Mouse (Mus musculus): ENCODE results near the gene Ubc.
A peak's percentile ranks its signal among the peaks of the same experiment; 100 is the strongest.
"Not testable (repeated sequence)": the region's sequence is repeated elsewhere in the genome, so short reads cannot be mapped to it uniquely, and the experiment has no call there.

Gene Ubc

DNA sequence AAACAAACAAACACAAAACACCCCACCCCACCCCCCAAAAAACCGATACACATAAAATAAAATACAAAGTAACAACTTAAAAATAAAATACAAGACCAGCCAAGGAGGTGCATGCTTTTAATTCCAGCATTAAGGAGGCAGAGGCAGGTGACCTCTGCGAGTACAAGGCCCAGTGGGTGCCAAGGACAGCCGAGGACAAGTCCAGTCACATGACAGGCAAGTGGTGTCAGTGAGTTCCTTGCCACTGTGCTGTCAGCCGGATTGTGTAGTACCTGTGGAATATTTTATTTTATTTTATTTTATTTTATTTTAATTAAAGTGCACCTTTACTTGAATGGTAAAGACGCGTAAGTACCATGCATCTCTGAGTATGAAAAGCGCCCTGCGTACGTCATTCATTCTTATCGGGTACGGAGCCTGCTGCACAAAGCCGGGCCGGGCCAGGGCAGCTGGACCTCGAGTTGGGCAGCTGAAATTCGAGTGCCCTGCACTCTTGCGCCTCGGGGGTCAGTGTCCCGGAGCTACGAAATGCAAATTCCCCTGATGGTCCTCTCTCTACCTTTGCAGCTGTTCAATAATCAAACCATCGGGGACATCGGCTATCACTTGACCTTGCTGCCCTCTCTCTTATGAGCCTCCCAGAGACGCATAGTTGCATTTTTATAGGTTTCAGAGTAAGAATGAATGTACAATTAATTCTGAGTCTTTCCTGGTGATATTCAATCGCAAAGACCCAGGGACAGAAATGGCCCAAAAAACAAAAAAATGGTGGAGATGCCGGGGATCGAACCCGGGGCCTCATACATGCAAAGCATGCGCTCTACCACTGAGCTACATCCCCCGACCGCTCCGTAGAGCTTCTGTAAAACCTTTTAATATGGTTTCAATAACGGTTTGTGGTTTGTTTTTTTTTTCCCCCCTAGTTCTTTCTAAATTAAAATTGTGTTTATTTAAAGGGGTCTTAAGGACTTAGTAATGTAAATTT lies 13.8 kb upstream of the Ubc start:
- DNase-seq, result no peak

DNA sequence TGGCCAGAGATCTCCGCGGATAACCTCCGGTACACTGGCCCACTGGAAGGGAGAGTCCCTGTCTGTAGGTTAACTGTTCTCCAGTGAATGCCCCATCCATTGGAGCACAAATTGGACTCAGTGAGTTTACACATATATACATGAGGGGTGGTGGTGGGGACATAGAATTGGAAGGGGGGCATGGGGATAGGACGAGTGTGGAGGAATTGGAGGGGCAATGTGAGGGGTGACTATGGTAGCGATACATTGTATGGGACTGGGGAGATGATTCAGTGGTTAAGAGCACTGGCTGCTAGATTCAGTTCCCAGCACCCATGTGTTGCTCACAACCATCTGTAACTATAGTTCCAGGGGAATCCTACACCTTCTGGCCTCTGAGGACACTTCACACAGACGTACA lies 13.0 kb upstream of the Ubc start:
- DNase-seq, result no peak

DNA sequence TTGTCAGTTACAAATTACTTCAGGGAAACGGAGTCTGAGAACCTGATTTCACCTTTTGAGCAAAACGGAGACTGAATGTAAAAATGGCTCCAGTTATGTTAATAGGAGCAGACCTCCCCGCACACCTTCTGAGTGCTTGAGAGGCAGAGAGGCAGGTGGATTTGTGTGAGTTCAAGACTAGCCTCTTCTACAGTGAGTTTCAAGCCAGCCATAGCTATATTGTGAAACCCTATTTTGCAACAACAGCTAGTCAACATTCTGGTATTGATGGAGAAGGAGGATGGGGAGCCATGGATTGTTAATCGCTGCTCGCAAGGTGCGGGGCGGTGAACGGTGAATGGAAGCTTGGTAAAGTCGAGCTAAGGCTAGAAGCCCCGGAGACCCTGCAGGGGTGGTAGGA lies 12.5 kb upstream of the Ubc start:
- DNase-seq, result no peak

DNA sequence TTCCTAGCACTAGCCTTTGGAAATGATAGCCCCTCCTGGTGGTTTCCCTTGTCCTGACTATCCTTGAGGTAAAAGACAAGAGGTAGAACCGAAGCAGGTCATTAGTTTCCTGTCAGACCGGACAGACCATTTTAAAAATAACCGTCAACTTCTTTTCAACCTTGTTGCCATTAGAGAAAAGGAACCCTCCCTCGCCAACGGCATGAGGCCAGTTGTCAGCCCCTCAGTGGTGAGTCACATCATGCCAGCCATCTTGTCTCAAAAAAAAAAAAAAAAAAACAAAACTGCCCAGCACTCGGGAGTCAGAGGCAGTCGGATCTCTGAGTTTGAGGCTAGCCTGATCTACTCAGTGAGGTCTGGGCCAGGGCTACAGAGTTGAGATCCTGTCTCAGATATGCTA lies 10.9 kb upstream of the Ubc start:
- DNase-seq, result no peak

DNA sequence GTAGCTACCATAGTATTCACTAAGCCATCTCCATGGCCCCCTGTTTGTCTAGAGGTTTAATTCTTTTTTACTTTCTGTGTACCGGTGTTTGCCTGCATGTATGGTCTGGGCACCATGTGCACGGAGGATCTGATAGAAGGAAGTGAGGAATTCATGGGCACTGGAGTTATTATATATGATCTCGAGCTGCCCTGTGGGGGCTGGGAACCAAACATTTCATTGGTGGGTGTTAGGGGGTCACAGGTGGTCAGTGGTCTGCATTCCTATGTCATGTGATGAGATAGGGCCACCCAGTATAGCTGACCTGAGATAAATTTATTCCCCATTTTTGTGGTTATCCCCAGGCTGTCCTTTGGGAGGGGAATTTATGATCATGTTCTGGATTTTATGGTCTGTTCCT lies 5.0 kb upstream of the Ubc start:
- DNase-seq, result no peak

DNA sequence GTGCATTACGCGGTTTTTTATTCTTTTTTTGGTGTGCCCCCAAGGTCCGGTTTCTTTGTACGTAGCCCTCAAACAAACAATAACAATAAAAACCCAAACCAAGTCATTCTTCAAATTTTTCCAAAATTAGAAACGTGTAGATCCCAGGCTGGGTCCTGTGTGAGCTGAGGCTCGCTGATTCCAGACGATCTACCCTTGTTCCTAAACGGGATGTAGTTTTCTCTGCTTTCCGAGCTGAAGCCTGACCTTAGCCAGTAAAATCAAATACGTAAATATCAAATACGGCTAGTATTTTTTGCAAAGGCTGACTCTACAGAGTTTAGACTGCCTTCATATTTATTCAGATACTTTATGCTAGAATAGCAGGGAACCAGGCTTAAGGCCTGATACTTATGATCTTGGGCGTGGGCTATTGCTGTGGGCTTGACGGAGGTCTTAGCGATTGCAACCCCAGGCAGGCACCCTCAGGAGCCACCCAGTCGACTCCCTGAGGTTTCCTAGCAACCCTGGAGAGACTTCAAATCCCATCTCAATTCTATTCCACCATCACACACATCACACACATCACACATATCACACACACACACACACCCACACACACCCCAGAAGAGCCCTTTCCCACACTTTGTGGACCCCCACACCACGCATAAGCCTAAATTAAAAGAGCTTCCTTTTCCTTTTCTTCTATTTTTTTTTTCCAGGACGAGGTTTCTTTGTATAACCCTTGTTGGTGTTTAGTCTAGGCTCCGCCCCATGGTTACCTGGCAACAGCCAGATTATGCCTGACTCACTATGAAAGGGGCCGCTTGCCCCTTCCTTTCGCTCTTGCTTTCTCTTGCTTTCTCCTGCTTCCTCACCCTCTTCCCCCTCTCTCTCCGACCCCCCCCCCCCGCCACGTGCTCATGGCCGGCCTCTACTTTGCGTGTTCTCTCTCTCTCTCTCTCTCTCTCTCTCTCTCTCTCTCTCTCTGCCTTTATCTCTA lies 3.9 kb upstream of the Ubc start:
- peak; percentile 82 for DNase-seq

DNA sequence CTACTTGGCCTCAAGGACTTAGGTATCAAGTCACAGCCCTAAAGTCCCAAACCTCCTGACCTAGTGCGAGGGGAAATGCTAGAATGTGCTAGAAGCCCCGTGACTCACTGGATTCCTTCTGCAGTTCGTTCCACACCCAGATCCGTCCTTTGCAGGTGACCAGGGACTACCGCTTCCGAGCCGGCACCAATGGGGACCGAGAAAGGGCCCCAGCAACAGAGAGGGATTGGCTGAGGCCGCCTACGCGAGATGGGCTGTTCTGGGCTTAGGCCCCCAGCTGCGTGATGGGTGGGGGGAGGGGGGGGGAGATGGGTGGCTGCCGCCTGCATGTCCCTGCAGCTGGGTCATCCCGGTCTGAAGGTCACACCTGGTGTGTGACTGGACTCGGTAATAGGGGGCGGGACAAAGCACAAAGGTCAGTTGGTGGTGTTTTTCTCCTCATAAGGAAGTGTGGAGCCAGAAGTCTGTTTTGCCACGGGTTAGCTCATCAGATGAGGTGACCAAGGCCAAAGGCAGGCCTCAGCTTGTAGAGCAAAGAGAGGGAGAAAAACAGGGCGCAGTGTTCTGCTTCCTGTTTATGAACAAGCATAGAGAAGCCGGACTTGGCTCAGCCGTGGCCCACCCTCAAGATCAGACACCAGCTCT lies 3.1 kb upstream of the Ubc start:
- peak; percentile 98 for DNase-seq

DNA sequence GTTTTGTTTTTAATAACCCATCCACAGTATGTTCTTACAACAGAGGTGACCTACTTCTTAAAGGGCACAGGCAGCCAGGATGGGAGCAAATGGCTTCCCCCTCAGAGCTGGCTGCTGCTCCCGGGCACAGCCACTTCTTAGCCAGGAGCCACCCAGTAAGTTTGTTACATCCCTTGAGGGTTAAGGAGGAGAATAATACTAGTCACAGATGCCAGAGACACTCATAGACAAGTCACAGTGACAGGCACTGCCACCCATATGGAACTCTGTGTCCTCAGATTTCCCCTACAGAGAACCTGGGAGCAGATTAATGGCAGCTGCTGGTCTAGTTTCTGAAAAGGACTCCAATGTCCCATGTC lies 2.6 kb upstream of the Ubc start:
- no peak for DNase-seq

DNA sequence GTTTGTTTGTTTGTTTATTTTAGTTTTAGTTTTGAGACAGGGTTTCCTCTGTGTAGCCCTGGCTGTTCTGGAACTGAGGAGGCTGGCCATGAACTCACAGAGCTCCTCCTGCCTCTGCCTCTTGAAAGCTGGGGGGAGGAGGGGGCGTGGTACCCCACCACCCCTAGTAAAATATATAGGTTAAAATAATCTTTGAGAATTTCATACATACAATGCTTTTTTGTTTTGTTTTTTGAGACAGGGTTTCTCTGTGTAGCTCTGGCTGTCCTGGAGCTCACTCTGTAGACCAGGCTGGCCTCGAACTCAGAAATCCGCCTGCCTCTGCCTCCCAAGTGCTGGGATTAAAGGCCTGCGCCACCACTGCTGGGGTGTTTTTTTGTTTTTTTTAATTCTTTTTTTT lies 2.2 kb upstream of the Ubc start:
- not testable (repeated sequence) for DNase-seq

DNA sequence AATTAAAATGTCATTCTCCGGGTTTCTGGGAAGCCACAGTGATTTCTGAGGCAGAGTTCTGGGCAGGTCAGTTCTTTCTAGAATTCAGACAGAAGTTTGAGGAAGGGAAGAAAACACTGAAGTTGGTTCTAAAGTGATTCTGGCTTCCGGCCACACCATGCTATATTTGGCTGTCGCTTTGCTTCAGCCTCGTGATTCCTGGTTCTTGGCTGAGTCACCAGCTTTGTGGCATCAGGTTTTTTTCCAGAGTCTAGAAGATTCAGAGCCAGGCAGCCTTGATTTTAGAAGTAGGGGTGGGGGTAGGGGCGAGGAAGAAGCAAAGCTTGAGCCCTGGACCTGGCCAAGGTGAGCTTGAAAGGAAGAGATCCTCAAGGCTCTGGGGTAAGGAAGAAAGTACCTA lies 1.6 kb upstream of the Ubc start:
- DNase-seq, result peak; percentile 91

DNA sequence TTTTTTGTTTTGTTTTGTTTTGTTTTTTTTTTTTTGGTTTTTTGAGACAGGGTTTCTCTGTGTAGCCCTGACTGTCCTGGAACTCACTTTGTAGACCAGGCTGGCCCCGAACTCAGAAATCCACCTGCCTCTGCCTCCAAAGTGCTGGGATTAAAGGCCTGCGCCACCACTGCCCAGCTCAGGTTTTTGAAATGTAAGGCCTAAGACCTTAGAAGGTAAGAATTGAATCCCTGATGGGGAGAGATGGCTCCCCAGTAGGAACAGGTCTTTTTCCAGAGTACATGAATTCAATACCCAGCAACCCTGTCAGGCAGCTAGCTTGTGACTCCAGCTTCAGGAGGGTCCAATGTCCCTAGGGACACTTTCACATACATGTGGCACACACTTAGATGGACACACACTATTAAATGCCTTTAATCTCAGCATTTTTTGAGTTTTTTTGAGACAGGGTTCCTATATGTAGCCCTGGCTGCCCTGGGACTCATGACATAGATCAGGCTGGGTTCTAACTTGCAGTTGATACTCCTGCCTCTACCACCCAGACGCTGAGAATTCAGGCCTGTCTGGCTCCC lies 990 bp upstream of the Ubc start:
- DNase-seq, result no peak

DNA sequence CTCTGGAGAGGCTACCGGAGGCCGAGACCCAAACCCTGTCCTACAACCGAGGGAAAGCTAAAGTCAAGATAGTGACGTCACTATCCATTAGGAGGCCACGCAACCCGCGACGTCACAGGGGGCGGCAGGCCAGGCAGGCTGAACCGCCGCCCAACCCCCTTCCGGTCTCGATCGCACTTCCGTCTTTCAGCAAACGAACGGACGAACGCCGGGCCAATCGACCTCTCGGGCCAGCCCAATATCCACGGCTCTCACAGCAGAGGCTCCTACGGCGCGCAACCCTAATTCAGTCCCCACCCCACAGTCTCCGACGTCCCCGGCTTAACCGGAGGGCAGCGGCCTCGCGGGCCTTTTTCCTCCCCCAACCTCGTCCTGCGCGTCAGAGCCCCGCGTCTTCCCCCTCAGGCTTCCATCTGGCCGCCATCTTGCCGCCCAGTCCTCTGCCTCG lies 847 bp downstream of the Ubc start, which contains the start of gene Gm10382:
Gm10382 (plus strand) TSS at position 192 of the 448 bp plus-strand sequence.
- DNase-seq, result peak; percentile 89

DNA sequence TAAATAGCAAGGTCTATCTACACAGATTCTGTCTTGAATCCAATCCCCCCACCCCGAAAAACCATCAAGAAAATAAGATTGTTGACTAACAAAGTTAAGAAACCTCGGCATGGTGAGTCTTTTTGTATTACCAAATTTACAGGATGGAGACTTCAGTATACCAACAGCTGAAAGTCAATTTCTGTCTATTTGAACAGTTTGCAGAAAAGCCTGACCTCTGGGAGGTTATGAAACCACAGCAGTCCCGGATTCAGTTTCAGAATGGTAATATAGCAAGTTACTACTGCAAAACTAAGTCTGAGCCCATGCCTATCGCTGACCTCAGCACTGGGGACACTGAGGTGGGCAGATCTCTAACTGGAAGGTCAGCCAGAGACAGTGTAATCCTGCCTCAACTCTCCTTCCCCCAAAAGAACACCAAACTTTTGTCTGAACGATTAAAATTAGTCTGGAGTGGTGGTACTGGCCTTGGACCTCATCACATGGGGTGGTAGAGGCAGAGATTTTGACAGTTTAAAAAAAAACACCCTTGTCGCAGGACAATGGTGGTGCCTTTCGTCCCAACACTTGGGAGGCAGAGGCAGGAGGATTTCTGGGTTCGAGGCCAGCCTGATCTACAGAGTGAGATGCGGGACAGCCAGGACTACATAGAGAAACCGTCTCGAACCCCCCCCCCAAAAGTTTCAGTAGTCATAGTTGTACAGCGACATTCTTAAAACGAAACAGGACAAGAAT lies 1.5 kb downstream of the Ubc start:
- no peak for DNase-seq

DNA sequence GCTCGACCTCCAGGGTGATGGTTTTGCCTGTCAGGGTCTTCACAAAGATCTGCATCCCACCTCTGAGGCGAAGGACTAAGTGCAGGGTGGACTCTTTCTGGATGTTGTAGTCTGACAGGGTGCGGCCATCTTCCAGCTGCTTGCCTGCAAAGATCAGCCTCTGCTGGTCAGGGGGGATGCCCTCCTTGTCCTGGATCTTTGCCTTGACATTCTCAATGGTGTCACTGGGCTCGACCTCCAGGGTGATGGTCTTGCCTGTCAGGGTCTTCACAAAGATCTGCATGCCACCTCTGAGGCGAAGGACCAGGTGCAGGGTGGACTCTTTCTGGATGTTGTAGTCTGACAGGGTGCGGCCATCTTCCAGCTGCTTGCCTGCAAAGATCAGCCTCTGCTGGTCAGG lies 2.7 kb downstream of the Ubc start:
- not testable (repeated sequence) for DNase-seq

DNA sequence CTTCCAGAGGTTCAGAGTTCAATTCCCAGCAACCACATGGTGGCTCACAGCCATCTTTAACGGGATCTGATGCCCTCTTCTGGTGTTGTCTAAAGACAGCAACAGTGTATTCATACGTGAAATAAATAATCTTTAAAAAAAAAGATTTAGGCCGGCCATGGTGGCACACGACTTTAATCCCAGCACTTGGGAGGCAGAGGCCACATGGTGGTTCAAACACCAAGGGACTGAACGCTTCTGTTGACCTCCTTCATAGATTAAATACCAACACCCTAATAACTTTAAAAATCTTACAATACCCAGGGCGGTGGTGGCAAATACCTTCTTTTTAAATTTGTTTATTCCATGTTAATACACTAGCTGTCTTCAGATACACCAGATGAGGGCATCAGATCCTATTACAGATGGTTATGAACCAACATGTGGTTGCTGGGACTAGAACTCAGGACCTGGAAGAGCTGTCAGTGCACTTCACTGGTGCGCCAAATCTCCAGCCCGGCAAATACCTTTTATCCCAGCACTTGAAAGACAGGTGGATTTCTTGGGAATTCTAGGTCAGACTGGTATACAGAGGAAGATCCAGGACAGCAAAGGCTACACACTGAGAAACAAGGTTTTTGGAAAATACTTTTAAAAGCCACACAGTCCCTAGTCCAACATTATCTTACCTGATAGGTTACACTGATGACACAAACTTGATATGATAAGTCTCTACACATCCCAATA lies 4.6 kb downstream of the Ubc start:
- DNase-seq, result no peak

DNA sequence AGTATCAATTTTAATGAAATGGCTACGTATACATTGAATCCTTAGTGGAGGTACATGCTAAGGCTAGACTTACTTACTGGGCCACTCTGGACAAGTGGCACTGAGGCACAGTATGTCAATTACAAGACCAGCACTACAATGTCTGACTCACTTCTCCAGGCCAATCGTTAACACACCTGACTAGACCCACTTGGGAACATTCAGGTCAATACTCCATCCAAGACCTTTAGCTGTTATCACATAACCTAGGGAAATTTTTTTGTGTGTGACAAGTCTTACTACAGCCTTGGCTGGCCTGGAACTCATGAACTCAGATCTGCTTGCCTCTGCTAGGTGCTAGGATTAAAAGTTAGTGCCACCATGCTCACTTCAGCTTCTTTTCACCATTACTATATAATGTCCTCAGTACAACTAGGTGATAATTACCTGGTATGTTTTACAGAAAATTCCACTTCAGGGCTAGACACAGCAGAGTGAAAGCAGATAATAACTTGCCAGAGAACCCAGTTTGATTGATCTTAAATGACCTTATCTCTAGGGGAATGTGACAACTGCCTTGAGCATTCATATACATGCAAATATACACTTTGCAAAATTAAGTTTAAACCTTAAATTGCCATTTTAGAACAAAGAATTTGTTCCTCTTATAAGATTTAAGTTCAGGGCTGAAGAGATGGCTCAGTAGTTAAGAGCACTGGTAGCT lies 5.3 kb downstream of the Ubc start:
- no peak for DNase-seq

DNA sequence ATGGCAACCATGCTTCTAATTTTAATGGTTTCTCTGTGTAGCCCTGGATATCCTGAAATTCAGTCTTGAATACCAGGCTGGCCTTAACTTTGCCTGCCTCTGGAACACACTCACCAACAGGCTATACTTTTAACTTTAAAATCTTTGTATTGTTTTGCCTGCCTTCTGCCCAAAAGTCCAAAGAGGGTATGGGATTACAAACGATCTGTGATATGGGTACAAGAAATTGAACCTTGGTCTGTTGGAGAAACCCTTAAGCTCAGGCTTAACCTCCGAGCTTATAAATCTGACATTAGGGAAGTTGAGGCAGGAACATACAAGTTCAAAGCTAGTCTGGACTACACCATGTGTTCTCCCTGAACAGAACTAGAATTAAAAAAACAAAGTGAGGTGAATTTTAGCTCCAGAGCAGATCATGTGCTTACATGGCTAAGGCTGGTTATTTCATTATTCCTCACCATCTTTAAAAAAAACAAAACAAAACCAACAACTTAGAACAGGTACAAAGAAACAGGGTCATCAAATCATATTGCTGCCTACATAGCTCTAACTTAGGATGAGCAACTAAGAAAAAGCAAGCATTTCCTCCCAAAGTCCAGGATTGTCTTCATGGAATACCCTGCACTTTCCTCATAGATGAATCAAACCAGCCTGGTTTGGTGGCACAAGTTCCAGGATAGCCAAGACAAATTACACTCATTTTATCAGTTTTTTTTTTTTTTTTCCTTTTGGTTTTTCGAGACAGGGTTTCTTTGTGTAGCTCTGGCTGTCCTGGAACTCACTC lies 6.2 kb downstream of the Ubc start:
- no peak for DNase-seq

DNA sequence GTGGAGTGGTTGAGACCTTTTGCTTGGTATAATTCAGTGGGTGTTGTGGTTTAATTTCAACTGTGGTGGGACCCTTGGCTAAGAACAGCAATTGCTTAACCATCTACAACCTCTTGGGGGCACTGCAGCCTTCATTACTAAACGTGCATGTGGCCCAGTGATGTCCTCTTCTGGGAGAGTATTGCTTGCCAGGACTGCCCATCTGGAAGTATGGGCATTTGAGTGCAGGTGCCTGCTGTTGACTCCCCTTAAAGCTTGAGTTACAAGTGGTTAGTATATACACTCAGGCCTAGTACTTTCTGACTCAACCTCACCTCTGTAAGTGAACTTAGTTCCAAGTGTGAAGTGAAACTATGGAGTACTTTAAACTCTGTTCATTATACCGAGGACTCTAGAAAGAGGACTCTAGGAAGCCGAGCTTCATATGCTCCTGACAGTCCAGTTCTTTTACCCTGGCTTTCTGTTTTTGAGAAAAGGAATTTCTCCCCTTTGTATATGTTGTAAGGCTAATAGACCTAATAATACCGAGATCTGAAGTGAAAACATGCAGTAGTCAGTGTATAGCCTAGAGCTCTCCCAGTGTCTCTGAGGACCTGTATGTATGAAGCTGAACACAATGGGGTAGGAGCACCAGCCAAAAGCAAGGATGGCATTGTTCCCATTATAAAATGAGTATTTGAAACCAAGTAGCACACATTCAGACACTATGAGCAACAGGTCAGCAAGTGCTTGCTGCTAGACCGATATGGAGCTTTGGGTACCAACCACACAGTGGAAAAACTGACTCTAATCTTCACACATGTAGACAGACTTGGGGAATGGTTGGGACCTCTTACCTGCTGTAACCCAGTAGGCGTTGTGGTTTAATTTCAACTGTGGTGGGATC lies 7.1 kb downstream of the Ubc start:
- peak; percentile 61 for DNase-seq
